Mouse (Mus musculus) cerebellum, adult 2 months (tissue): ENCODE data around the gene Synpo2.

ENCODE experiments used
- CTCF ChIP-seq: fragments of 200-500 bp; IDR thresholded peaks from 2 replicates; pipeline ENCODE4 v1.5.1; 2011; ENCODE audit warnings: low read depth, mild to moderate bottlenecking, control low read depth, low read length, moderate library complexity, borderline replicate concordance; ENCODE audit not compliant: insufficient read depth
- POLR2A ChIP-seq: fragments of 200-500 bp; IDR thresholded peaks from 2 replicates; pipeline ENCODE4 v1.6.1; 2011; ENCODE audit warnings: low read length, control low read depth, borderline replicate concordance; ENCODE audit not compliant: insufficient read depth

- TF ChIP-seq CTCF (no peak), POLR2A (no peak)
Observed at GRCm38 (mm10) chr3:123164183-123164582, 71.8 kb downstream of the Synpo2 start.
